Mouse (Mus musculus) yolk sac, embryonic 10.5 days (tissue): ENCODE measurements around the gene Zfp13.

ENCODE experiments used
- DNase-seq: peaks from one replicate; pipeline ENCODE4 v3.0.0-alpha.2; 2017; ENCODE audit warnings: low spot score

Zfp13 gene

GRCm38 (mm10) chr17:23592208-23592925 lies 6.9 kb downstream of the Zfp13 start:
- DNase-seq = peak; percentile 96

GRCm38 (mm10) chr17:23587253-23587652 lies 12.0 kb downstream of the Zfp13 start:
- no peak for DNase-seq

GRCm38 (mm10) chr17:23585721-23586491 lies 13.4 kb downstream of the Zfp13 start:
- peak; percentile 51 for DNase-seq

- no peak for DNase-seq
Observed at GRCm38 (mm10) chr17:23584786-23585185, 14.5 kb downstream of the Zfp13 start.

GRCm38 (mm10) chr17:23575951-23576552 lies 23.2 kb downstream of the Zfp13 start:
- DNase-seq = no peak

GRCm38 (mm10) chr17:23574130-23574529 lies 25.2 kb downstream of the Zfp13 start:
- DNase-seq = no peak

GRCm38 (mm10) chr17:23572059-23572458 lies 27.2 kb downstream of the Zfp13 start:
- DNase-seq = no peak

GRCm38 (mm10) chr17:23571084-23571483 lies 28.2 kb downstream of the Zfp13 start:
- no peak for DNase-seq

GRCm38 (mm10) chr17:23570017-23570416 lies 29.3 kb downstream of the Zfp13 start:
- no peak for DNase-seq

GRCm38 (mm10) chr17:23568370-23568769 lies 30.9 kb downstream of the Zfp13 start:
- DNase-seq = no peak

- no peak for DNase-seq
Observed at GRCm38 (mm10) chr17:23566787-23567186, 32.5 kb downstream of the Zfp13 start.

GRCm38 (mm10) chr17:23564368-23564715 lies 34.9 kb downstream of the Zfp13 start:
- no peak for DNase-seq

GRCm38 (mm10) chr17:23563595-23564367 lies 35.5 kb downstream of the Zfp13 start, which contains the start of gene Zfp213:
TSS of gene Zfp213 (minus strand) at chr17:23564238.
- peak; percentile 93 for DNase-seq

GRCm38 (mm10) chr17:23559767-23560166 lies 39.5 kb downstream of the Zfp13 start:
- no peak for DNase-seq

GRCm38 (mm10) chr17:23555243-23555916 lies 43.9 kb downstream of the Zfp13 start:
- no peak for DNase-seq

- no peak for DNase-seq
Observed at GRCm38 (mm10) chr17:23554321-23554720, 45.0 kb downstream of the Zfp13 start.

- DNase-seq = no peak
Observed at GRCm38 (mm10) chr17:23553634-23554120, 45.6 kb downstream of the Zfp13 start.

- DNase-seq = no peak
Observed at GRCm38 (mm10) chr17:23552896-23553633, 46.2 kb downstream of the Zfp13 start.

GRCm38 (mm10) chr17:23551963-23552362 lies 47.3 kb downstream of the Zfp13 start:
- no peak for DNase-seq

GRCm38 (mm10) chr17:23551416-23551815 lies 47.9 kb downstream of the Zfp13 start:
- DNase-seq = no peak

GRCm38 (mm10) chr17:23550856-23551255 lies 48.4 kb downstream of the Zfp13 start:
- no peak for DNase-seq
